Mouse (Mus musculus) erythroblast, embryonic 14.5 days (primary cell): Measurements from ENCODE around the gene Cyb5r4.
"Not testable (repeated sequence)": the region's sequence is repeated elsewhere in the genome, so short reads cannot be mapped to it uniquely, and the experiment has no call there.

Experiments
- GATA1 ChIP-seq: IDR thresholded peaks from 2 replicates; pipeline ENCODE4 v1.6.1; 2012; ENCODE audit warnings: low read length, inconsistent platforms, mixed read lengths
- TAL1 ChIP-seq: IDR thresholded peaks from 3 replicates; pipeline ENCODE4 v1.6.1; 2012; ENCODE audit warnings: low read length, inconsistent platforms, mixed read lengths

GRCm38 (mm10) chr9:87127046-87127445, 105.2 kb downstream of the Cyb5r4 start:
- TF ChIP-seq TAL1, GATA1: not testable (repeated sequence)
